Mouse (Mus musculus): ENCODE data around the gene Vmn1r195.
"Not testable (repeated sequence)": the region's sequence is repeated elsewhere in the genome, so short reads cannot be mapped to it uniquely, and the experiment has no call there.

Vmn1r195 gene

DNA sequence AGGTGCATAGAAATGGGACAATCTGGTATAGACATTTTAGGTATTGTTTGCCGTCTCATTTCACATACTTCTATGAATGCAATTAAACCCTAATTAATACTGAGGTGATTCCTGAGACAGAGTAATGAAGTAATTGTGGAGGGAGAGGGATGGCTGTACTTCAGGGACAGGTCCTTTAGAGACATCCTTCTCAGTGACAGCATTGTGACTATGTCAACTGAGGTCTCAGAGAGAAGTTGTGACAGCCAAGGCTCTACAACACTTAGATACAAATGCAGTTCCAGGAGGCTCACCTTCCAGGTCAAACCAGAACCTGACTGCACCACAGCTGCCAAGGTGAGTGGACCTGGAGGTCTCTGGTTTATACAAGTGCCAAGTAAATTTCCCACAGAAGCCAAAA lies at the start of gene Vmn1r195:
TSS of gene Vmn1r195 (plus strand) at position 301 of the 400 bp plus-strand sequence.
- not testable (repeated sequence) for DNase-seq (ENCODE audit: low spot score)

DNA sequence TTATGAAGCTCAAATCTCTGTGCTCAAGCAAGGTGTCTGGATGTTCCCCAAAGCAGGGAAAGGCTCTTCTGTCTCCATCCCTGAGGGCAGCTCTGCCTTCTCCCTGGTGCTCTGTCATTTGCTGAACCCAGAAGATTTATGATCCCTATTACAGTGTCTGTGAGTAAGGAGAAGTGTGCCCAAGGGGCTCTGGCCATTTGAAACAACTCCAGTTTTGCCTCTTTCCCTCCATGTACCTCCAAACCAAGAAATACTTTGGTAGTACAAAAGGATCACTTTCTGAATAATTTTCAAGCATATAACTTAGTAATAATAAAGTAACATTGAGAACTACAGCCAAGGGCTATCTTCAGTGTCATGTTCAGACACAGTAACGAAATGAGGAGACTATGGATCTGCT lies 47.3 kb upstream of the Vmn1r195 start, which contains the start of gene Vmn1r193:
TSS of gene Vmn1r193 (minus strand) at position 101 of the 400 bp plus-strand sequence.
- DNase-seq (ENCODE audit: low spot score), result not testable (repeated sequence)

GRCm38 (mm10) chr13:22243915-22244314 lies 26.4 kb upstream of the Vmn1r195 start, which contains the start of gene Vmn1r194:
TSS of gene Vmn1r194 (plus strand) at chr13:22244215.
- no peak for DNase-seq (ENCODE audit: low spot score)

DNA sequence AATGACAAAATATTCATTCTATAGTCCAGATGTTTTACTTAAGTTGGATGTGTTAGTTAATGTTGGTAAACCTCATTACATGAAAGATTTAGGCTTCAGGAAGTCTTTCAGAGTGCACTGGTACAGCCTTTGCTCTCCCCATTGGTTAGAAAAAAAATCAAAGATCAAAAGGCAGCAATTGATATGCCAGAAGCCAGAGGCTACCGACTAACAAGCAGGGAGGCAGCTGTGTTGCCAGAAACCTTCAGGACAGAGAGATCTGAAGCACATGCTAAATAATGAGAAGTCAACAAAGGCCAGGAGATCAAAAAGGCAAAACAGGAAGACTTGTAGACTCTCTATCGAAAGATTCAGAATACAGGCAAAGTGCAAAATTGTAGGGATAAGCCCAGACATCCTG lies 1.4 kb downstream of the Vmn1r195 start:
- no peak for DNase-seq (ENCODE audit: low spot score)

DNA sequence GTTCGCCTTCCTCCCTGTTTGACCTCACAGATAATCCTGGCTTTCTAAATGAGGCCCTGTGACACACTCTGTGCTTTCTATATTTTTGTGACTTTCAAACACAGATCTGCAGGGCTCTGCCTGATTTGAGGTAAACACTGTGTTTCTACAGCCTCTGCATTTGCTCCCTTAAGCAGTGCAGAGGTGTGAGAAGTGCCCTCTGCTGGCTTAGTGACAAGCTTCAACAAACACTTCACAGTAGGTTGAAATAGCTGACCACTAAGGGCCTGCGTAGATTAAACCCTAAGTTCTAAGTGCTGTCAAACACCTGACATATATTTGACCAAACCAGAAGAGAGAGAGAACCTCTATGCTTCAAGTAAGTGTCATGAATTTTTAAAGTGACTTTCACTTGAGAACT lies 14.3 kb downstream of the Vmn1r195 start:
- no peak for DNase-seq (ENCODE audit: low spot score)

DNA sequence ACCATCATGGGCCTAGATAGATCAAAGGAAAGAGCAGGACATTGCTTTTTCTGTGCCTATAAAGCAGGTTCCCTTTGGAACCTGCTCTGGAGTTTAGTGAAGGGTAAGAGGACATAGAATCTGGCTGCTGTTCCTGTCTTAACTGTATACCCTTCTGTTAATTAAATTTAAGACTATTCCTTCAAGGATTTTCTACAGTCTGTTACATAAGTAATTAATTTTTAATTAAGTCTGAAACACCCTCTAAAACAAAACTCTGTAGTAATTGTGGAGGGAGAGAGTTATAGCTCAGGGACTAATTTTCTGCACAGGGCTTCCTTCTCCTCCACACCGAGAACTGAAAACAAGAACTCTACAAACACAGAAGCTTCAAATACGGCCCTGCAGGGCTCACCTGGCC lies 19.3 kb downstream of the Vmn1r195 start, which contains the start of gene Vmn1r196:
TSS of gene Vmn1r196 (plus strand) at position 301 of the 400 bp plus-strand sequence.
- DNase-seq (ENCODE audit: low spot score), result no peak

DNA sequence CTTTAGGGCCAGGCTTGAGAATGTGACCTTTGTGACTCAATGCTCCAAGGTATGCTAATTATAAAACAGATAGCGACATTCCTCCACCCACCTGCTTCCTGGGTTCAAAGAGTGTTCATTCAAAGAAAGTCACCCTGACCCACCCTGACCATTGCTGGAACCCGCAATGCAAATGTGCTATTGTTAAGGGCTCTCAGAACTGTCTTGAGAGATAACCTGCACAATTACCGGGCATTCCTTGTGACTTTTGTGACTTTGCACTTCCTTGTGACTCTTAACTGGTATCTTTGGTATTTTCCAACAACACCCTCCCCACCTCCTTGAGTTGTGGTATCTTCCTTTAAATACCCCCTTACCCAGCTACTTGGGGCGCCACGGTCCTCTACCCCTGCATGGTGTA lies 37.8 kb downstream of the Vmn1r195 start:
- not testable (repeated sequence) for DNase-seq (ENCODE audit: low spot score)

- DNase-seq (ENCODE audit: low spot score), result no peak
Observed at GRCm38 (mm10) chr13:22315361-22315760, 45.0 kb downstream of the Vmn1r195 start.

DNA sequence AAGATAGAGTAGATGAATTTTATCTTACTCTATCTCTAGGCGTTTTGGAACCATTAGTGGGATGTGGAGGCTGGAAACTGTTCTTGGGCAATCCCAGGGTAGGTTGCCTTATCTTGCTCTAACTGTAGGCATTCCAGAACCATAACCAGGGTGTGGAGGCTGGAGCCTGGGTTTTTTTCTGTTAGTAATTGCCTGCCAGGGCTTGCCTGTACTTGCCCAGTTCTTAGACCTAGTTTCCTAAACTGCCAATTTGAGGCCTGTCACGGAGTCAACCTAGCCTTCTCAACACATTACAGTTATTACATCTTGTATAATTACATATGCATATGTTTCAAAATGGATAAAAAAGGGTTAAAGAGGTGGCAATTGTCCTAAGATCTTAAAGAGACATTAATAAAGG lies 47.0 kb downstream of the Vmn1r195 start:
- no peak for DNase-seq (ENCODE audit: low spot score)

DNA sequence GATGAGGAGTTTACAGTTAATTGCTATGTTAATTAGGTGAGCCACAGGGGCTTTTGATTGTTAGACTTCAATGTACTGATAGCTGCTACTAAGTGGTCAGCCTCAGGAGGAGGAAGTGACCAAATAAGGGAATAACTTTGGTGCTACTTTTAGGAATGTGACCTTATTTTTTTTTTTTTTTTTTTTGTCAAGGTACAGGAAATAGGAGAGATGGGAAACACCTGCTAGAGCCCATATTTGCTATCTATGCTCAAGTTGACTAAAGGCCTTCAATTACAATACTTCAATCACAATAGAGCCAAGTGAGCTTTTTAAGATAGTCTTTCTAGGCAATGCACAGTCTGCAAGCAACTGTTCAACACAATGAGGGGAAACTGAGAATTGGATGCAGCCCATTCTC lies 49.8 kb downstream of the Vmn1r195 start:
- DNase-seq (ENCODE audit: low spot score), result no peak

DNA sequence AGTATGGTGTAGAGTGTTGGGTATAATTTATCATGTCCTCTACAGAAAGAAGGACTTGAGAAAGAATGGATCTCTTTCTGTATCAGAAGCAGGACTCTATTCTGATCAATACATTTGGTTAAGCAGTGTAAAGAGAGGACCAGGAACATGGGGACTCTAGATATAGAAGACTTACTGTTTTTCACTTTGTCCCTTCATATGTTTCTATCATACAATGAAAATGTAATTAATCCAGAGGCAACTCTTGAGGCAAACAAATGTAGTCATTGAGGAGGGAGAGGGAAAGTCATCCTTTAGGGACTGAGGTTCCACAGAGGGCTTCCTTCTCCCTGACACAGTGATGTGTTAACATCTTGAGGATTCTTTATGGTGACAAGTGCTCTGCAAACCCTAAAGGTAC lies 54.0 kb downstream of the Vmn1r195 start, which contains the start of gene Vmn1r197:
TSS of gene Vmn1r197 (plus strand) at position 301 of the 400 bp plus-strand sequence.
- DNase-seq (ENCODE audit: low spot score), result no peak
